Mouse (Mus musculus) ES-Bruce4 (cell line): ENCODE data around the gene Insyn1. TPM values are rescaled to one million over a fixed set of nuclear protein-coding genes. Genes with fewer than 3 reads are reported as not detected.

Source experiments
- H3K27ac ChIP-seq: 2 replicates; pipeline ENCODE4 v1.5.1; 2012; ENCODE audit warnings: low read length, inconsistent platforms; ENCODE audit not compliant: insufficient read depth
- H3K27me3 ChIP-seq: 2 replicates; pipeline ENCODE4 v1.6.1; 2012; ENCODE audit warnings: mild to moderate bottlenecking, low read length, inconsistent platforms; ENCODE audit not compliant: control insufficient read depth, poor library complexity, insufficient read depth, severe bottlenecking
- H3K36me3 ChIP-seq: 2 replicates; pipeline ENCODE4 v1.6.1; 2012; ENCODE audit warnings: inconsistent platforms, mild to moderate bottlenecking, low read length, moderate library complexity; ENCODE audit not compliant: control insufficient read depth, poor library complexity, insufficient read depth, severe bottlenecking
- H3K4me1 ChIP-seq: one replicate; pipeline ENCODE4 v1.8.1; 2011; ENCODE audit warnings: low read length; ENCODE audit not compliant: control insufficient read depth, insufficient read depth
- H3K4me3 ChIP-seq: 2 replicates; pipeline ENCODE4 v1.5.1; 2011; ENCODE audit warnings: low read depth, mild to moderate bottlenecking, low read length
- H3K9ac ChIP-seq: 2 replicates; pipeline ENCODE4 v1.6.1; 2012; ENCODE audit warnings: low read depth, mild to moderate bottlenecking, inconsistent platforms; ENCODE audit not compliant: poor library complexity, severe bottlenecking
- H3K9me3 ChIP-seq: replicated peaks from 2 replicates; pipeline ENCODE4 v1.6.1; 2012; ENCODE audit warnings: mild to moderate bottlenecking, low read length, inconsistent platforms; ENCODE audit not compliant: control insufficient read depth, poor library complexity, insufficient read depth, severe bottlenecking
- CTCF ChIP-seq: IDR thresholded peaks from one replicate; pipeline ENCODE4 v1.8.1; 2011; ENCODE audit warnings: low read depth, low read length
- EP300 ChIP-seq: IDR thresholded peaks from 2 replicates; pipeline ENCODE4 v1.6.1; 2011; ENCODE audit warnings: low read depth, low read length; ENCODE audit not compliant: insufficient read depth
- POLR2A ChIP-seq: IDR thresholded peaks from one replicate; pipeline ENCODE4 v1.8.1; 2011; ENCODE audit warnings: low read length; ENCODE audit not compliant: insufficient read depth
- polyA plus RNA-seq: library from polyadenylated mRNA; stranded (reverse); fragments of >200 nt; gene quantifications from 2 replicates; pipeline ENCODE4 v1.2.4, GENCODE M21; 2011; ENCODE audit warnings: low read depth; ENCODE audit not compliant: missing spikeins, insufficient read depth, insufficient read length

The Insyn1 gene
- polyA plus RNA-seq, 1 experiment, result 2.2 TPM

DNA sequence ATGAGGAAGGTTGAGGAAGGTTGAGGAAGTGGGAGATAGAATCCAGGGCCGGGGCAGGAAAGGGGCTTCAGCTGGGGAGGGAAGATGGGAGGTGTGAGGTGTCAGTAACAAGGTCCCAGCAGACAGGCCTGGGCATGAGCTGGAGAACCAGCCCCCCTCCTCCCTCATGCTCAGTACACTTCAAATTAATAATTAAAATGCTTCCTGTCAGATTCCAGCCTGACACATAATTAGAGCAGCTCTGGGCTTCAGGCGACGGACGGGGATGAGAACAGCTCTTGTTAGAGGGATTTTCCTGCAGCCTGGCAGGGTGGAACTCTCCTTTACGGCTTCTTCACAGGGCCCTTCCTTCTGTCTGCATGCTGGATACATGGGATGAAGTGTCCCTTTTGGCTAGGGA is 25.3 kb downstream of the Insyn1 start:
- no peaks in the 10 kb centered on the region for H3K27me3 ChIP-seq
- H3K27ac ChIP-seq, result no peak overlapping the region
- H3K9ac ChIP-seq, result no peak overlapping the region
- H3K9me3 ChIP-seq, result no peaks in the 10 kb centered on the region
- H3K4me1 ChIP-seq, result no peaks in the 10 kb centered on the region
- TF ChIP-seq POLR2A, result no peak
- no peak overlapping the region for H3K4me3 ChIP-seq
- H3K36me3 ChIP-seq, result no peaks in the 10 kb centered on the region

DNA sequence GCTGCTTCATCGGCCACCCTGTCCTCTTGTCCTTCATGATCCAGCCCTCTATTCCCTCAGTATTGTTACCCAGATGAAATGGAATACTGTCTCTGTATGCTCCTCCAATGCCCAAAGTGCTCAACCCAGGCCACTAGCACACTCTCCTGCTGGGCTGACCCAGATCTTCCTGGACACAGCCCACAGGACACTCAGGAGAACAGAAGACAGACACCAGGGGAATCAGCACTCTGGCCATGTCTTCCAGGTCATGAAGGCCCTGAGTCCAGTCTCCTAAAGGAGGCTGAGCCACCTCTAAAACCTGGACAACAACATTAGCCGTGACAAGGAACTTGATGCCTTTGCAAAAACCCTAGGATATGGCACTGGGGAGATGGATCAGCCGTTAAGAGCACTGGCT is 28.1 kb downstream of the Insyn1 start:
- Histone ChIP-seq H3K36me3 (no peaks in the 10 kb centered on the region), H3K4me3 (no peak overlapping the region), H3K27me3 (no peaks in the 10 kb centered on the region), H3K4me1 (no peaks in the 10 kb centered on the region), H3K27ac (no peak overlapping the region), H3K9ac (no peak overlapping the region), H3K9me3 (no peaks in the 10 kb centered on the region)
- no peak for TF ChIP-seq CTCF
- TF ChIP-seq POLR2A, result no peak
- TF ChIP-seq EP300, result no peak

DNA sequence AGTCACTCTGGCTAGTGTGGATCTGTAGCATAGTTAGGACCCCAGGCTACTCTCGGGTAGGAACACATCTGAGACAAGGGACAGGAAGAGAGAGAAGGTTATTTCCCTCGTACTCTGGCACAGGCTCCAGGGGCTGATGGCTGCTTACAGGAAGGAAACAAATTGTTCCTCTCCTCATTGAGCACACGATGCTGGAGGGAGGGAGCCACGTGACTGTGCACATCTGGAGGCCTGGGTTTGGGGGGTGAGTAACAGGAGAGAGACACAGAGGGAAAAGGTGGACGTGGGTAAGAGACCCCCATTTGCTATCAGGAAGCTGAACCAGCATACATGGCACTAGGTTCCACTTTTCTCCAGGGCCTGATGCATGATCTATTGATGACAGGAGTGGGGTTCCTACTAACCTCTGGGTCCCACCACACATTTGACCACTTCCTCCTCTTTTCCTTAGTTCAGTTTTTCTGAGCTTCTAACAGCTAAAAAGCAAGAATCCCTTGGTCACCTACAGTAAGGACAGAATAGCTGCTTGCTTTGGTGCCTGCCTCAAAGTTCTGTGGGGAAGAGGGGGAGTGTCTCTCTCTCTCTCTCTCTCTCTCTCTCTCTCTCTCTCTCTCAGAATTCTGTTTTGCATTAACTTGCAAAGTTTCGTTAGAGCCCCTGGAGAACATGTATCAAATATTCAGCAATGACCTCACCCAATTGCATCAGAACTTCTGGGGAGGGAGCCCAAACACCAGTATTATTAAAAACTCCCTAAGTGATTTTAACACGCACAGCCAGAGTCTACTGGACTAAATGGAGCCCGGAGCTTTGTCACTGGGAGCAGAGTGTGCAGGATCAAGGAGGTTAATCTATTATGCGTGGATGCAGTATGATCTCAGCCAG is 29.7 kb downstream of the Insyn1 start:
- Histone ChIP-seq H3K36me3 (no peaks in the 10 kb centered on the region), H3K9me3 (no peaks in the 10 kb centered on the region), H3K27me3 (no peaks in the 10 kb centered on the region), H3K4me1 (no peaks in the 10 kb centered on the region), H3K4me3 (no peak overlapping the region), H3K27ac (no peak overlapping the region), H3K9ac (no peak overlapping the region)
- TF ChIP-seq EP300 (no peak), CTCF (no peak), POLR2A (no peak)

- H3K27me3 ChIP-seq, result no peaks in the 10 kb centered on the region
- no peaks in the 10 kb centered on the region for H3K36me3 ChIP-seq
- no peaks in the 10 kb centered on the region for H3K9me3 ChIP-seq
- H3K27ac ChIP-seq, result no peak overlapping the region
- no peak for TF ChIP-seq POLR2A
- TF ChIP-seq CTCF, result no peak
- TF ChIP-seq EP300, result no peak
- H3K4me1 ChIP-seq, result no peaks in the 10 kb centered on the region
- H3K9ac ChIP-seq, result no peak overlapping the region
- no peak overlapping the region for H3K4me3 ChIP-seq
Observed at GRCm38 (mm10) chr9:58519953-58520352, 31.6 kb downstream of the Insyn1 start.

DNA sequence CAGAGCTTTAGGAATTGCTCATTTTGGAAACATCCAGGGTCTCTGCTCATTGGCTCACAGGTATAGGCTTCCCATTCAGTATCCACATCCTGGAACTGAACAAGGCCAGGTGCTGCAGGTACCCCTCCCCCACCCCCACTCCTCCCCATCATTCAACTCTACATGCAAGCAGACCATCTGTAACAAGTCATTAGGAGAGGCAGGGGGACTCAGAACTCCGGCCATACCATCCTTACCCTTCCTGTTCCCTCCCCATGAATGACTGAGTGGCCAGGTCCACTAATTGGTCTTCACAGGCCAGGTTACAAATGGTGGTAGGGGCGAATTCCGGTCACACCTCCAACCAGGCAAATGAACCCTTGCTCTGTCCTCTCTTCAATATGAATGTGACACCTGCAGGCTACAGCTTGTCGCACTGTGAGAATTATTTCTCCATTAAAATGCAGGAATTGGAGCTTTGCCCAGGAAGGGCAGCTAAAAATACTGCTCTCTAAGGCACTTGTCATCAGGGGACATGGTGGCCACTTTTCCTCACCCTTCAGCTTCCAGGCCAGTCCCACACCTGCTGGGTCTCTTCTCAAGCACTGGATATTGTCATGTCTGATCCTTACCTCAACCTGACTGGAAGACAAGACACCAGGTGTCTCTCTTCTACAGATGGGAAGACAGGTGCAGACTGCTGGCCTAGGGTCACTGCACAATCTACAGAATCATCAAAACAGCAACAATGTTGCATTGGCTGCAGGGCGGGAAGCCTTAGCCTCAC is 32.6 kb downstream of the Insyn1 start:
- Histone ChIP-seq H3K36me3 (no peaks in the 10 kb centered on the region), H3K4me1 (no peaks in the 10 kb centered on the region), H3K9ac (no peak overlapping the region), H3K4me3 (no peak overlapping the region), H3K27me3 (no peaks in the 10 kb centered on the region), H3K27ac (no peak overlapping the region), H3K9me3 (no peaks in the 10 kb centered on the region)
- TF ChIP-seq POLR2A (no peak), EP300 (no peak), CTCF (no peak)

DNA sequence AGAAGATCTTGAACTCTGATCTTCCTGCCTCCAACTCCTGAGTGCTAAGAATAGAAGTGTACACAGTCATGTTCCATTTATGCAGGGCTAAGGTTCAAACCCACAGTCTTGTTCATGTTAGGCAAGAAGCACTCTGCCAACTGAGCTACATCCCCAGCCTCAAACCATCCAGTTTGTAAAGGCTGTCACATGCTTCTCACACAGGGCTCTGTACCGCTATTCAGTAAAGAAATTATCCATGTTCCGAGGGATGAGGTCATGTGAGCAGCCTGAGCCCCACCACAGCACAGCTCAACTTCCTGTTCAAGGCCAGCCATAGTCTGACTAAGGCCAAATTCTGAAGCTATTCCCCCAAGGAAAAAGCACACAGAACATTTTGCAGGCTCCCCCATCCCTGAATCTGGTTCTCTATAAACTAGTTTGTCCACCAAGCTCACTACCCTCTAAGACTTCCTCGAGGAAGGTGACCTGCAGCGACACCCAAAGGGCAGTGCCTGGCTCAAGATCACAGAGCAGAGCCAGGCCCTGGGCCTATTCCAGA is 33.5 kb downstream of the Insyn1 start:
- H3K4me3 ChIP-seq, result no peak overlapping the region
- no peaks in the 10 kb centered on the region for H3K9me3 ChIP-seq
- H3K9ac ChIP-seq, result no peak overlapping the region
- H3K27ac ChIP-seq, result no peak overlapping the region
- no peaks in the 10 kb centered on the region for H3K4me1 ChIP-seq
- no peaks in the 10 kb centered on the region for H3K36me3 ChIP-seq
- TF ChIP-seq CTCF (no peak), EP300 (no peak), POLR2A (no peak)
- H3K27me3 ChIP-seq, result no peaks in the 10 kb centered on the region
